Mouse (Mus musculus) neural tube, embryonic 14.5 days (tissue): ENCODE results near the gene Kcnk2. TPM values are rescaled to one million over a fixed set of nuclear protein-coding genes. Genes with fewer than 3 reads are reported as not detected.

ENCODE experiments used
- ATAC-seq: fragments of 200-750 bp; cut with Nextera tagmentation; 2 replicates; pipeline ENCODE4 v1.8.0; 2017; ENCODE audit warnings: low read depth, mild to moderate bottlenecking, moderate TSS enrichment, moderate library complexity
- H3K27ac ChIP-seq: fragments of 300-500 bp; sonication (generic); 2 replicates; pipeline ENCODE4 v1.5.1; 2014; ENCODE audit warnings: low read depth, mild to moderate bottlenecking, control low read depth, low read length, moderate library complexity, mixed read lengths
- H3K27me3 ChIP-seq: fragments of 300-500 bp; sonication (generic); 2 replicates; pipeline ENCODE4 v1.6.1; 2014; ENCODE audit warnings: low read length; ENCODE audit not compliant: control insufficient read depth, insufficient read depth
- H3K36me3 ChIP-seq: fragments of 300-500 bp; sonication (generic); 2 replicates; pipeline ENCODE4 v1.6.1; 2014; ENCODE audit warnings: low read length, mixed read lengths; ENCODE audit not compliant: control insufficient read depth, insufficient read depth
- H3K4me1 ChIP-seq: fragments of 300-500 bp; sonication (generic); 2 replicates; pipeline ENCODE4 v1.6.1; 2014; ENCODE audit warnings: low read length; ENCODE audit not compliant: control insufficient read depth, insufficient read depth
- H3K4me2 ChIP-seq: fragments of 300-500 bp; sonication (generic); 2 replicates; pipeline ENCODE4 v1.6.1; 2014; ENCODE audit warnings: mild to moderate bottlenecking, low read depth, low read length, control low read depth
- H3K4me3 ChIP-seq: fragments of 300-500 bp; sonication (generic); 2 replicates; pipeline ENCODE4 v1.5.1; 2014; ENCODE audit warnings: low read depth, low read length, control low read depth, mixed read lengths
- H3K9ac ChIP-seq: fragments of 300-500 bp; sonication (generic); replicated peaks from 2 replicates; pipeline ENCODE4 v1.6.1; 2014; ENCODE audit warnings: low read depth, mild to moderate bottlenecking, control low read depth, low read length, mixed read lengths
- H3K9me3 ChIP-seq: fragments of 300-500 bp; sonication (generic); 2 replicates; pipeline ENCODE4 v1.6.1; 2016; ENCODE audit warnings: low read length; ENCODE audit not compliant: control insufficient read depth
- whole genome bisulfite sequencing: fragments of 180-500 bp; shearing (Covaris S2); extraction: QIAGEN DNeasy Blood & Tissue Kit; methylation state at CpG from one replicate; pipeline ENCODE4 v1.1.7; 2014; 5-methylcytosine and 5-hydroxymethylcytosine counted together
- polyA plus RNA-seq: library from polyadenylated mRNA; unstranded; fragments of >200 nt; fragmentation: Nextera tagmentation; extraction: Ambion mirVana; gene quantifications from 2 replicates; pipeline ENCODE4 v1.2.1, GENCODE M21; 2014

Kcnk2 gene
- 18.7 and 23.9 TPM in 2 replicates for polyA plus RNA-seq

DNA sequence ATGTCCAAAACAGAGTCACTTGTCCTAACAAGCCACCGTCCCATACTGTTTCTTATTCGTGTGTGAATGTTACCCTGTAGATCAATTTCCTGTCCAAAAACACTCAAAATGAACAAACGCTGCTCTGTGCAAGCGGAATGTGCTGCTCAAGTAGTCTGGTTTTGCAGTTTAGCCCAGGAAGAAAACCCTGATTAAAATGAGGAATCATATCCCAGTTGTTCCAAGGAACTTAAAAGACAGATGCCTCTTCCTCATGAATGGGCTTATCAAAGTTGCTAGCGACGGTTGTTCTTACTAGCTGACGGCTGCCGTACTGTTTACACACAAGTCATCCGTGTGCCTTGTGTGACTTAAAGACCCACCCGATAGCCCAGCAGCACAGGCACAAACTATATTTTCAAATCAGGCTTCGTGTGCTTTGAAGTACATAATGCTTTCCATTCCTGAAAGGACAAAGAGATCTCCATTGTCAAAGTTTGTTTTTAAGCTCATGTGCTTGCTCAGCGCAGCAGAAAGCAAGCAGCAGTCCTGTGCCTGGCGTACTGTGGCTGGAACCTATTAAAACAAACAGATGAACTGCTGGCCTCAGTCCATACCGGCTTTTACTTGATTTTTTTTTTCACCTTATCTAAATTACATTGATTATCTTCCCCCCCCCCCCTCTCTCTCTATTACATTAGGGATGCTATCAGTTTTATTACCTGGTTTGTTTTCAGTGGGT lies at the start of gene Kcnk2:
TSS of gene Kcnk2 (minus strand) at position 51 of the 721 bp plus-strand sequence.
- Histone ChIP-seq H3K4me3 (no peak within 1 kb of the TSS), H3K4me1 (no peaks in the 10 kb centered on the region), H3K36me3 (no peaks in the 10 kb centered on the region), H3K27ac (no peak within 1 kb of the TSS), H3K9ac (no peak within 1 kb of the TSS), H3K27me3 (no peaks in the 10 kb centered on the region), H3K4me2 (no peak within 1 kb of the TSS), H3K9me3 (no peaks in the 10 kb centered on the region)
- no peak for ATAC-seq
- 57% methylated on average over 14 of the region's 14 CpGs for WGBS

GRCm38 (mm10) chr1:189440741-189441140 lies 38.7 kb upstream of the Kcnk2 start:
- Histone ChIP-seq H3K4me1 (no peaks in the 10 kb centered on the region), H3K9me3 (no peaks in the 10 kb centered on the region), H3K27me3 (no peaks in the 10 kb centered on the region), H3K9ac (no peak overlapping the region), H3K4me3 (no peak overlapping the region), H3K27ac (no peak overlapping the region), H3K4me2 (no peak overlapping the region), H3K36me3 (no peaks in the 10 kb centered on the region)
- no peak for ATAC-seq
- WGBS: 86% methylated on average over 9 of the region's 9 CpGs

- Histone ChIP-seq H3K4me3 (no peak overlapping the region), H3K27me3 (no peaks in the 10 kb centered on the region), H3K4me2 (no peak overlapping the region), H3K36me3 (no peaks in the 10 kb centered on the region), H3K4me1 (no peaks in the 10 kb centered on the region), H3K9me3 (no peaks in the 10 kb centered on the region), H3K27ac (no peak overlapping the region), H3K9ac (no peak overlapping the region)
- 76% methylated on average over 5 of the region's 5 CpGs for WGBS
- ATAC-seq: no peak
These were observed 35.1 kb upstream of the Kcnk2 start for GRCm38 (mm10) chr1:189437126-189437525.

DNA sequence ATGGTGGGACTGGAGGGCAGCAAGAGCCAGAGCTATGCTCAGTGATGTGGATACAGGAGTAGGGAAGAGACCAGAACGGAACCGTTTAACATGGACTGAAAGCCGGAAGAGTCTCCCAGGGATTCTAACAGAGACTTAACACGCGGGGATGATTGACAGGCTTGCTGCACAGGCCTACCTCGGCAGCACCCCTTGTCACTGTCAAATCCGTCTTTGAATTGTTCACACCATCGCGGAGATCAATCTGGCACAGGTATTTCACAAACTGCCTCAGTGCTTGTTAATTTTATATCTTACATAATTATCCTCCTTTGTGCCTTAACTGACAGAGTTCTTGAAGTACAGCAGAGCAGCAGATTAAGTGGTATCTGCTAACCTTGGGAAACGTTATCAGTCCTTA lies 33.4 kb upstream of the Kcnk2 start:
- H3K4me1 ChIP-seq: no peaks in the 10 kb centered on the region
- no peak for ATAC-seq
- no peaks in the 10 kb centered on the region for H3K27me3 ChIP-seq
- 85% methylated on average over 10 of the region's 10 CpGs for WGBS
- no peak overlapping the region for H3K4me2 ChIP-seq
- no peak overlapping the region for H3K27ac ChIP-seq
- no peak overlapping the region for H3K4me3 ChIP-seq
- no peaks in the 10 kb centered on the region for H3K9me3 ChIP-seq
- H3K9ac ChIP-seq: no peak overlapping the region
- no peaks in the 10 kb centered on the region for H3K36me3 ChIP-seq

- no peaks in the 10 kb centered on the region for H3K9me3 ChIP-seq
- WGBS: 43% methylated on average over 5 of the region's 5 CpGs
- H3K4me2 ChIP-seq: no peak overlapping the region
- no peaks in the 10 kb centered on the region for H3K4me1 ChIP-seq
- H3K9ac ChIP-seq: no peak overlapping the region
- H3K27me3 ChIP-seq: no peaks in the 10 kb centered on the region
- H3K27ac ChIP-seq: no peak overlapping the region
- no peak for ATAC-seq
- H3K4me3 ChIP-seq: no peak overlapping the region
- no peaks in the 10 kb centered on the region for H3K36me3 ChIP-seq
These were observed 29.4 kb upstream of the Kcnk2 start for GRCm38 (mm10) chr1:189431479-189431878.

DNA sequence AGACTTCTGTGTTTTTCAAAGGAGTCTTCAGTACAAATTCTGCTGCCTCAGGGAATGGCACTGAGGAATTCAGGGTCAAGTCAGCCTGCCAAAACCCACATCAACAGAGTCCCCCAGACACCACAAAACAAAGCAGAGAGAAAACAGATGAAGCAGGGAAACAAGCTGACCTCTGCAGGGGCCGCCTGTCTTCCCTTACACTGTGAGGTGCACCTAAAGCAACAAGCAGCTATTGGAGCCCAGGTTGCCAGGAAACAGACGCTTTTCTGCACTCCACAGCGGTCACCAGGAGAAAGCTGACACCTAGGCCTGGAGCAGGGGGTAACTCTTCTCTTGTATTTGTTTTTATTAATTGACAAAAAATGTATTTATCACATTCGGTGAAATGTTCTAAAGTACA lies 28.5 kb upstream of the Kcnk2 start:
- H3K9ac ChIP-seq: no peak overlapping the region
- no peaks in the 10 kb centered on the region for H3K27me3 ChIP-seq
- ATAC-seq: no peak
- no peaks in the 10 kb centered on the region for H3K9me3 ChIP-seq
- H3K27ac ChIP-seq: no peak overlapping the region
- no peaks in the 10 kb centered on the region for H3K4me1 ChIP-seq
- WGBS: 40% methylated on average over 4 of the region's 4 CpGs
- H3K4me3 ChIP-seq: no peak overlapping the region
- no peaks in the 10 kb centered on the region for H3K36me3 ChIP-seq
- no peak overlapping the region for H3K4me2 ChIP-seq

DNA sequence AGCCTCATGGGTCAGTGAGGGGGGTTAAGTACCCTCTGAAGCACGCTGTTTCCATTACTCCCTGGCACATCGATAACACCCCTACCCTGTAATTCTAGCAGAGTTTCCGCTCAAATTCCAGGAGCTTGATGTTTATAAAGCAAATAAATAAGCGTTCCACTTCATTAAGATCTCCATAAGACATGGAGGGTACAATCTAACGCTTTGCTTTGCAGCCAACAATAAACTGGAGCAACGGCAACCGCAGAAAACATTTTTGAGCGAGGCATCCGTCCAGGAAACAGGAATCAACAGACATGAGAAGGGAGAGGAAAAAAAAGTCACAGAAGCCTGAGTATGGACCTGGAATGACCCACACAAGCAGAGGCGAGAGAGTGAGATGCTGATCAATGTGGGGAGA lies 27.5 kb upstream of the Kcnk2 start:
- no peak overlapping the region for H3K4me3 ChIP-seq

DNA sequence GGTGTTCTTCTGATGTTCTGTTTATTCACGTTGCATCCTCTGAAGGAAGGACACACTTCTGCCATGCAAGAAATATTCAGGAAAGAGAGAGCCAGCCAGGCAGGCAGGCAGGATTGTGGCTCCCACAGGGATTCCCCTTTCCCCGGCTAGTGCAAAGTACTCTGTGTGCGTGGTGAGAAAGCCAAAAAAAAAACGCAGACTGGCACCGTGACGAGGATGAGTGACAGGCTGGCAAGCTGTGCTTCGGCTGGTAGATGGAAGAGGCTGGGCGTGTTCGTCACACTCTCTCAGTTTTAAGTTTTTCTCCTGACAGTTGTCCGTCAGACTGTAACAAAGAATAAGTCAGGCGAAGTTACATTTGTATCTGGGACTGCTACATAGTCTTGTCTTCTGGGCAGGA lies 24.2 kb upstream of the Kcnk2 start:
- Histone ChIP-seq H3K4me3 (no peak overlapping the region), H3K27ac (no peak overlapping the region), H3K27me3 (no peaks in the 10 kb centered on the region), H3K4me1 (no peaks in the 10 kb centered on the region), H3K4me2 (no peak overlapping the region), H3K9me3 (no peaks in the 10 kb centered on the region), H3K9ac (no peak overlapping the region), H3K36me3 (no peaks in the 10 kb centered on the region)
- ATAC-seq: no peak
- 77% methylated on average over 11 of the region's 11 CpGs for WGBS

More for the DNA sequence above, 27.5 kb upstream of the Kcnk2 start:
- Histone ChIP-seq H3K36me3 (no peaks in the 10 kb centered on the region), H3K4me2 (no peak overlapping the region), H3K27ac (no peak overlapping the region), H3K9me3 (no peaks in the 10 kb centered on the region), H3K4me1 (no peaks in the 10 kb centered on the region), H3K9ac (no peak overlapping the region), H3K27me3 (no peaks in the 10 kb centered on the region)
- 68% methylated on average over 10 of the region's 10 CpGs for WGBS
- ATAC-seq: no peak

GRCm38 (mm10) chr1:189419914-189420313 lies 17.8 kb upstream of the Kcnk2 start:
- no peak for ATAC-seq
- no peak overlapping the region for H3K9ac ChIP-seq
- WGBS: 60% methylated on average over 1 of the region's 1 CpGs
- no peaks in the 10 kb centered on the region for H3K9me3 ChIP-seq
- no peak overlapping the region for H3K4me3 ChIP-seq
- no peak overlapping the region for H3K4me2 ChIP-seq
- no peaks in the 10 kb centered on the region for H3K4me1 ChIP-seq
- no peak overlapping the region for H3K27ac ChIP-seq
- H3K36me3 ChIP-seq: no peaks in the 10 kb centered on the region
- H3K27me3 ChIP-seq: no peaks in the 10 kb centered on the region
